Mouse (Mus musculus): Measurements from ENCODE around the gene Tead3.

Tead3 gene

DNA sequence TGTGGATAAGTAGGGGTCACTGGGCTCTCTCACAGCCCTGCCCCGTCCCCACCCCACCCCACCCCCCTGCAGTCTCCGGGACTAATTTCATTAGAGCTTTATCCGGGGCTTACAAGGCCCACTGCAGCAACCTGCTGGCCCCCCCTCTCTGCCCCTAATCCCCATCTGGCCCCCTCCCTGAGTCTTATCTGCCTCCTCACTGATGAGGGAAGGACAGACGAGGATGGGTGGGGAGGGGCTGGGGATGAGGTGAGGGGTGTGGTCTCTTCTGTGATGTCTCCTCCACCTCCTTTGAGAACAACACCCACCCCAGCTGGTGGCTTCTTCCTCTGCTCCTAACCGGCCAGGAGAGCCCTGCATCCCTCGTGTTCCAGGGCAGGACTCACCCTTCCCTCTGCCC is 29.6 kb upstream of the Tead3 start:
- H3K27me3 ChIP-seq (ENCODE audit: insufficient read depth, low read length): peaks cover 9% of the 10 kb centered on the region; the same call in 1 of the 2 replicates
- H3K4me3 ChIP-seq (replicated peaks; ENCODE audit: low read length): peak overlapping the region; percentile 53
- H3K4me1 ChIP-seq (replicated peaks; ENCODE audit: low read depth, low read length): peaks cover 41% of the 10 kb centered on the region
- H3K9me3 ChIP-seq (ENCODE audit: low read length): no peaks in the 10 kb centered on the region
- no peaks in the 10 kb centered on the region for H3K36me3 ChIP-seq (ENCODE audit: insufficient read depth, low read length)
- TF ChIP-seq POU5F1 (IDR thresholded peaks at IDR 0.05; ENCODE audit: borderline replicate concordance, low read length) (no peak), NANOG (IDR thresholded peaks at IDR 0.05; ENCODE audit: borderline replicate concordance, low read length) (no peak), CTCF (conservative IDR thresholded peaks at IDR 0.05; ENCODE audit: low read length) (no peak)

DNA sequence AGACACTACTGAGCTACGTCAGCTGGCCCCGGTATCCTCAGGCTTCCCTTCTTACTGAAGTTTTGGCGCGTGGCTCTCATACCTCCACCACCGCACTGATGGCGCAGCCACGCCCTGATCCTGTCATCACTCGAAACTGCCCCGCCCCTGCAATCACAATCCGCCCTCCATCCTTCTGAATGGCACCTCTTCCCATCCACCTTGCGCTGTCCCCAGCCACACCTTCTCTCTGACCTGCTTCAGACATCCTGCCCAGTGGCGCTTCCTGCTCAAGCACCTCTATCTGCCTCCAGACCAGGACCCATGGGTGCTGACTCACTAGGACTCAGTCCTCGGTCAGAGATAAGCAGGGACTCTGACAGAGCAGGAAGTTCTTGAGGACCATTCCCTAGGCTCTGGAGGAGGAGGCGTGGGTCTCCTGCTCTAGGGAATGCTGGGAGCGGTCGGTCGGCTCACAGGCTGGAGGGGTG is 25.0 kb upstream of the Tead3 start:
- H3K36me3 ChIP-seq (ENCODE audit: insufficient read depth, low read length): no peaks in the 10 kb centered on the region
- H3K27me3 ChIP-seq (ENCODE audit: insufficient read depth, low read length): peaks cover 9% of the 10 kb centered on the region; the same call in 1 of the 2 replicates
- peak overlapping the region; percentile 70 for H3K4me3 ChIP-seq (replicated peaks; ENCODE audit: low read length)
- no peak for TF ChIP-seq CTCF (conservative IDR thresholded peaks at IDR 0.05; ENCODE audit: low read length)
- TF ChIP-seq NANOG (IDR thresholded peaks at IDR 0.05; ENCODE audit: borderline replicate concordance, low read length): no peak
- TF ChIP-seq POU5F1 (IDR thresholded peaks at IDR 0.05; ENCODE audit: borderline replicate concordance, low read length): no peak
- no peaks in the 10 kb centered on the region for H3K9me3 ChIP-seq (ENCODE audit: low read length)
- H3K4me1 ChIP-seq (replicated peaks; ENCODE audit: low read depth, low read length): peaks cover 58% of the 10 kb centered on the region

GRCm38 (mm10) chr17:28374494-28374893 is 23.9 kb upstream of the Tead3 start:
- H3K4me3 ChIP-seq (replicated peaks; ENCODE audit: low read length): no peak overlapping the region
- H3K4me1 ChIP-seq (replicated peaks; ENCODE audit: low read depth, low read length): peaks cover 47% of the 10 kb centered on the region
- no peak for TF ChIP-seq NANOG (IDR thresholded peaks at IDR 0.05; ENCODE audit: borderline replicate concordance, low read length)
- no peak for TF ChIP-seq CTCF (conservative IDR thresholded peaks at IDR 0.05; ENCODE audit: low read length)
- no peak for TF ChIP-seq POU5F1 (IDR thresholded peaks at IDR 0.05; ENCODE audit: borderline replicate concordance, low read length)
- no peaks in the 10 kb centered on the region for H3K9me3 ChIP-seq (ENCODE audit: low read length)
- H3K27me3 ChIP-seq (ENCODE audit: insufficient read depth, low read length): peaks cover 9% of the 10 kb centered on the region; the same call in 1 of the 2 replicates
- no peaks in the 10 kb centered on the region for H3K36me3 ChIP-seq (ENCODE audit: insufficient read depth, low read length)

GRCm38 (mm10) chr17:28373821-28374220 is 23.2 kb upstream of the Tead3 start:
- Histone ChIP-seq H3K4me1 (replicated peaks; ENCODE audit: low read depth, low read length) (peaks cover 52% of the 10 kb centered on the region), H3K36me3 (ENCODE audit: insufficient read depth, low read length) (no peaks in the 10 kb centered on the region), H3K4me3 (replicated peaks; ENCODE audit: low read length) (no peak overlapping the region), H3K9me3 (ENCODE audit: low read length) (no peaks in the 10 kb centered on the region), H3K27me3 (ENCODE audit: insufficient read depth, low read length) (peaks cover 9% of the 10 kb centered on the region; the same call in 1 of the 2 replicates)
- TF ChIP-seq POU5F1 (IDR thresholded peaks at IDR 0.05; ENCODE audit: borderline replicate concordance, low read length) (no peak), CTCF (conservative IDR thresholded peaks at IDR 0.05; ENCODE audit: low read length) (peak; percentile 57), NANOG (IDR thresholded peaks at IDR 0.05; ENCODE audit: borderline replicate concordance, low read length) (no peak)

- H3K4me1 ChIP-seq (replicated peaks; ENCODE audit: low read depth, low read length): peaks cover 59% of the 10 kb centered on the region
- H3K9me3 ChIP-seq (ENCODE audit: low read length): no peaks in the 10 kb centered on the region
- H3K4me3 ChIP-seq (replicated peaks; ENCODE audit: low read length): no peak overlapping the region
- TF ChIP-seq POU5F1 (IDR thresholded peaks at IDR 0.05; ENCODE audit: borderline replicate concordance, low read length): no peak
- no peak for TF ChIP-seq CTCF (conservative IDR thresholded peaks at IDR 0.05; ENCODE audit: low read length)
- TF ChIP-seq NANOG (IDR thresholded peaks at IDR 0.05; ENCODE audit: borderline replicate concordance, low read length): no peak
- H3K36me3 ChIP-seq (ENCODE audit: insufficient read depth, low read length): no peaks in the 10 kb centered on the region
- H3K27me3 ChIP-seq (ENCODE audit: insufficient read depth, low read length): peaks cover 3% of the 10 kb centered on the region; the same call in 1 of the 2 replicates
Measured at GRCm38 (mm10) chr17:28371941-28372340, 21.3 kb upstream of the Tead3 start.

- no peak for TF ChIP-seq CTCF (conservative IDR thresholded peaks at IDR 0.05; ENCODE audit: low read length)
- no peak for TF ChIP-seq NANOG (IDR thresholded peaks at IDR 0.05; ENCODE audit: borderline replicate concordance, low read length)
- no peak for TF ChIP-seq POU5F1 (IDR thresholded peaks at IDR 0.05; ENCODE audit: borderline replicate concordance, low read length)
- H3K27me3 ChIP-seq (ENCODE audit: insufficient read depth, low read length): peaks cover 3% of the 10 kb centered on the region; the same call in 1 of the 2 replicates
- peaks cover 56% of the 10 kb centered on the region for H3K4me1 ChIP-seq (replicated peaks; ENCODE audit: low read depth, low read length)
- H3K4me3 ChIP-seq (replicated peaks; ENCODE audit: low read length): no peak overlapping the region
- H3K9me3 ChIP-seq (ENCODE audit: low read length): no peaks in the 10 kb centered on the region
- H3K36me3 ChIP-seq (ENCODE audit: insufficient read depth, low read length): no peaks in the 10 kb centered on the region
Measured at GRCm38 (mm10) chr17:28371286-28371685, 20.7 kb upstream of the Tead3 start.

DNA sequence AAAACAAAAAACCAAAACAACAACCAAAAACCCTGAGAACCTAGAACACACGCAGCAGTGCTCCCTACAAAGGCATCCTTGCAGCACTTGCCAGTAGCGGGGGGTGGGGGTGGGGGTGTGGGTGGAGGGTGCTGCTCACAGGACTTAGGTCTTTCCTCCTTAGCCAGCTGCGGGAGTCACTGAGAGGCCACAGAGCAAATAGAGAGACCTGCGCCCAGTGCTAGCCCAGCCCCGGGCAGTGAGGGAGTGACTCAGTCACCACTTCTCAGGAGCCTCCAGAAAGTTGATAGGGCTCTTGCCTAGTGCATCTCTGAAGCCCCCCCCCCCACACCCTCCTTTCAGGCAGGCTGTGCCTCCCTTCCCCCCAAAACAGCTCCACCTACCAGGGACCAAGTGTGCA is 18.4 kb upstream of the Tead3 start:
- H3K36me3 ChIP-seq (ENCODE audit: insufficient read depth, low read length): no peaks in the 10 kb centered on the region
- no peak for TF ChIP-seq NANOG (IDR thresholded peaks at IDR 0.05; ENCODE audit: borderline replicate concordance, low read length)
- no peak for TF ChIP-seq CTCF (conservative IDR thresholded peaks at IDR 0.05; ENCODE audit: low read length)
- TF ChIP-seq POU5F1 (IDR thresholded peaks at IDR 0.05; ENCODE audit: borderline replicate concordance, low read length): no peak
- peaks cover 23% of the 10 kb centered on the region for H3K27me3 ChIP-seq (ENCODE audit: insufficient read depth, low read length)
- no peak overlapping the region for H3K4me3 ChIP-seq (replicated peaks; ENCODE audit: low read length)
- peaks cover 53% of the 10 kb centered on the region for H3K4me1 ChIP-seq (replicated peaks; ENCODE audit: low read depth, low read length)
- no peaks in the 10 kb centered on the region for H3K9me3 ChIP-seq (ENCODE audit: low read length)

GRCm38 (mm10) chr17:28368449-28368848 is 17.8 kb upstream of the Tead3 start:
- H3K4me1 ChIP-seq (replicated peaks; ENCODE audit: low read depth, low read length): peaks cover 55% of the 10 kb centered on the region
- H3K36me3 ChIP-seq (ENCODE audit: insufficient read depth, low read length): no peaks in the 10 kb centered on the region
- no peaks in the 10 kb centered on the region for H3K9me3 ChIP-seq (ENCODE audit: low read length)
- H3K4me3 ChIP-seq (replicated peaks; ENCODE audit: low read length): no peak overlapping the region
- TF ChIP-seq POU5F1 (IDR thresholded peaks at IDR 0.05; ENCODE audit: borderline replicate concordance, low read length): no peak
- TF ChIP-seq NANOG (IDR thresholded peaks at IDR 0.05; ENCODE audit: borderline replicate concordance, low read length): no peak
- TF ChIP-seq CTCF (conservative IDR thresholded peaks at IDR 0.05; ENCODE audit: low read length): peak; percentile 96
- H3K27me3 ChIP-seq (ENCODE audit: insufficient read depth, low read length): peaks cover 29% of the 10 kb centered on the region

DNA sequence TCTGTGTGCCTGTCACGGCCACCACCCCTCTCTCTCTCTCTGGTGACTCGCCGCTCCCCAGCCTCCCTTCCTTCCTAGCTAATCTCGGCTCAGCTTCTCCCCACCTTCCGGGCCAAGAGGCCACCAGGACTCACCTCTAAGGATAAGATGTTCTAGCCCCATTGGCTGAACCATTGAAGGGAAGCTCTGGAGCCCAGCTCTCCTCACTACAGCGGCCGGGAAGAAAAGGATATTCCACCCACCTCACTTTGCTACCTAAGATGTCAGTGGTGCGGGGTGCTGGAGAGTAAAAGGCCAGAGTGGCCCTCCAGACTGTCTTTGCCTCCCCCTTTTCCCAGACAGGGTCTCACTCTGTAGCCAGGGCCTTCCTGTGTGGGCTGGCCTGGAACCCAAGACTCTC is 14.5 kb upstream of the Tead3 start, which contains the start of gene Tulp1:
Gene Tulp1, minus strand, starts transcription at position 101 of the 400 bp plus-strand sequence.
- no peaks in the 10 kb centered on the region for H3K36me3 ChIP-seq (ENCODE audit: insufficient read depth, low read length)
- H3K4me1 ChIP-seq (replicated peaks; ENCODE audit: low read depth, low read length): peaks cover 65% of the 10 kb centered on the region
- H3K9me3 ChIP-seq (ENCODE audit: low read length): no peaks in the 10 kb centered on the region
- peaks cover 50% of the 10 kb centered on the region for H3K27me3 ChIP-seq (ENCODE audit: insufficient read depth, low read length)
- peak within 1 kb of the TSS; percentile 78 for H3K4me3 ChIP-seq (replicated peaks; ENCODE audit: low read length)
- TF ChIP-seq NANOG (IDR thresholded peaks at IDR 0.05; ENCODE audit: borderline replicate concordance, low read length) (no peak), POU5F1 (IDR thresholded peaks at IDR 0.05; ENCODE audit: borderline replicate concordance, low read length) (no peak), CTCF (conservative IDR thresholded peaks at IDR 0.05; ENCODE audit: low read length) (no peak)
